ENCODE assay signal across 33 mouse cellular contexts in genomic region chr2:116402113-116402512, GRCm38 (mm10).
"Had no signal": no experiment of that assay in that cellular context is flagged by ENCODE, and none has a peak within 500 bp of the region (broad histone marks: within the 10 kb centered on the region; RNA-seq: fewer than 3 reads in every experiment).

No protein-coding gene starts in this region.

- H3K27me3 ChIP-seq: limb, embryonic 12.5 days; limb, embryonic 13.5 days; limb, embryonic 15.5 days; liver, embryonic 12.5 days; liver, embryonic 13.5 days; liver, embryonic 15.5 days; lung, embryonic 15.5 days; megakaryocyte, embryonic 14.5 days; midbrain, embryonic 12.5 days; midbrain, embryonic 13.5 days; midbrain, embryonic 15.5 days; neural tube, embryonic 12.5 days; neural tube, embryonic 13.5 days had no signal

- H3K4me1 ChIP-seq: limb, embryonic 10.5 days; limb, embryonic 12.5 days; limb, embryonic 13.5 days; limb, embryonic 15.5 days; liver, embryonic 12.5 days; liver, embryonic 13.5 days; liver, embryonic 15.5 days; lung, embryonic 15.5 days; megakaryocyte, embryonic 14.5 days; midbrain, embryonic 10.5 days; midbrain, embryonic 12.5 days; midbrain, embryonic 13.5 days; midbrain, embryonic 15.5 days; neural tube, embryonic 12.5 days; neural tube, embryonic 13.5 days had no signal

- ATAC-seq: liver, embryonic 12.5 days; liver, postnatal 0 days; lung, postnatal 0 days; midbrain, embryonic 13.5 days; midbrain, embryonic 15.5 days; midbrain, embryonic 16.5 days had no signal

- H3K4me3 ChIP-seq: limb, embryonic 10.5 days; limb, embryonic 12.5 days; limb, embryonic 13.5 days; limb, embryonic 15.5 days; liver, embryonic 12.5 days; liver, embryonic 13.5 days; liver, embryonic 15.5 days; lung, embryonic 15.5 days; megakaryocyte, embryonic 14.5 days; midbrain, embryonic 10.5 days; midbrain, embryonic 12.5 days; midbrain, embryonic 13.5 days; midbrain, embryonic 15.5 days; myocyte; neural tube, embryonic 12.5 days; neural tube, embryonic 13.5 days had no signal

- H3K4me2 ChIP-seq: limb, embryonic 12.5 days; limb, embryonic 13.5 days; limb, embryonic 15.5 days; liver, embryonic 11.5 days; liver, embryonic 12.5 days; liver, embryonic 13.5 days; liver, embryonic 15.5 days; lung, embryonic 14.5 days; lung, embryonic 15.5 days; midbrain, embryonic 11.5 days; midbrain, embryonic 12.5 days; midbrain, embryonic 13.5 days; midbrain, embryonic 15.5 days; neural tube, embryonic 12.5 days; neural tube, embryonic 13.5 days had no signal

- H3K9ac ChIP-seq: limb, embryonic 12.5 days; limb, embryonic 13.5 days; limb, embryonic 15.5 days; liver, embryonic 12.5 days; liver, embryonic 13.5 days; liver, embryonic 14.5 days; liver, embryonic 15.5 days; liver, postnatal 0 days; lung, embryonic 14.5 days; lung, embryonic 15.5 days; midbrain, embryonic 12.5 days; midbrain, embryonic 13.5 days; midbrain, embryonic 15.5 days; neural tube, embryonic 12.5 days; neural tube, embryonic 13.5 days had no signal

- H3K9me3 ChIP-seq: limb, embryonic 10.5 days; limb, embryonic 12.5 days; limb, embryonic 13.5 days; limb, embryonic 15.5 days; liver, embryonic 12.5 days; liver, embryonic 13.5 days; liver, embryonic 15.5 days; lung, embryonic 15.5 days; midbrain, embryonic 10.5 days; midbrain, embryonic 12.5 days; midbrain, embryonic 13.5 days; midbrain, embryonic 15.5 days; neural tube, embryonic 12.5 days; neural tube, embryonic 13.5 days had no signal

- H3K27ac ChIP-seq: limb, embryonic 10.5 days; limb, embryonic 12.5 days; limb, embryonic 13.5 days; limb, embryonic 15.5 days; liver, embryonic 12.5 days; liver, embryonic 13.5 days; liver, embryonic 14.5 days; liver, embryonic 15.5 days; lung, embryonic 15.5 days; macrophage; midbrain, embryonic 10.5 days; midbrain, embryonic 12.5 days; midbrain, embryonic 13.5 days; midbrain, embryonic 15.5 days; neural tube, embryonic 12.5 days; neural tube, embryonic 13.5 days had no signal

- DNase-seq: left cerebral cortex, postnatal 4 days; liver; liver, embryonic 13.5 days; liver, postnatal 0 days; lung, adult 18-20 months; lung, adult 2 months; lung, embryonic 14.5 days; lung, postnatal 10 days; lung, postnatal 14 days; lung, postnatal 36 days; lung, postnatal 4 days; midbrain, embryonic 14.5 days had no signal

- H3K36me3 ChIP-seq: limb, embryonic 10.5 days; limb, embryonic 12.5 days; limb, embryonic 13.5 days; limb, embryonic 15.5 days; liver, embryonic 12.5 days; liver, embryonic 13.5 days; liver, embryonic 15.5 days; lung, embryonic 15.5 days; midbrain, embryonic 10.5 days; midbrain, embryonic 12.5 days; midbrain, embryonic 13.5 days; midbrain, embryonic 15.5 days; neural tube, embryonic 12.5 days; neural tube, embryonic 13.5 days had no signal
